Mouse (Mus musculus): ENCODE measurements around the gene Arvcf. TPM values are rescaled to one million over a fixed set of nuclear protein-coding genes. Genes with fewer than 3 reads are reported as not detected.

Arvcf gene
- polyA plus RNA-seq (2014; fragmentation: Illumina TruSeq; extraction: RNeasy Lipid Tissue Mini Kit (QIAGEN cat#74804); ENCODE audit: low read depth, low replicate concordance) = 15.8 TPM

DNA sequence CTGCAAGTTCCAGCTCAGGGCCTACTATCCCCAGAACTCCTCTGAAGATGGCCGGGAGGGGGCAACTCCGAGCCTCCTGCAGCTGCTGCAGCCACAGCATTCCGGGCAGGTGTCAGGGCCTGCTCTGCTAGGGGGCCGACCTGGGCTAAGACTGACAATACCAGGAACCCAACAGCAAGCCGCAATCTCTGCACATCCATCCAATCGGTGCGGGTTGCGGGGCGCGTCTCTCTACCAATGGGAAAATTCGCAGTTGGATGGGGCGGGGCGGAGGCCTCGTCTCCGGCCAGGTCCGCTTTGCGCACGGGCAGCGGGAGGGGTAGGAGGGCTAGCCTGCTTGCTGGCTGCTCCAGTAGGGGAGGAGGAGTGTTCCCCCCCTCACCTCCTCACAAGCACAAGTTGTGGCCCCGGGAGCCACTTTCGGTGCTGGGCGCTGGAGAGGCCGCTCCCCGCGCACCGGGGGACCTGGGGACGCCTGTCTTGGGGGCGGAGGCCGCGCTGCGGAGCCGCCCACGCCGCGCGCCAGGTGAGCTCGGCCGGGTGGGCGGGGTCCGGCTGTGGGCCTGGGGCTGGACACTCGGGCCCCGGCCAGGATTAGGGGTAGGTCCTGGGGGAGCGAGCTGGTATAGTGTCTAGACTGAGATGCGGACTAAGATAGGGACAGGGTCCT lies at the start of gene Arvcf, which contains the start of gene Tango2:
Gene Arvcf, plus strand, starts transcription at position 252 of the 670 bp plus-strand sequence.
Gene Tango2, minus strand, starts transcription at position 173 of the 670 bp plus-strand sequence.

DNA sequence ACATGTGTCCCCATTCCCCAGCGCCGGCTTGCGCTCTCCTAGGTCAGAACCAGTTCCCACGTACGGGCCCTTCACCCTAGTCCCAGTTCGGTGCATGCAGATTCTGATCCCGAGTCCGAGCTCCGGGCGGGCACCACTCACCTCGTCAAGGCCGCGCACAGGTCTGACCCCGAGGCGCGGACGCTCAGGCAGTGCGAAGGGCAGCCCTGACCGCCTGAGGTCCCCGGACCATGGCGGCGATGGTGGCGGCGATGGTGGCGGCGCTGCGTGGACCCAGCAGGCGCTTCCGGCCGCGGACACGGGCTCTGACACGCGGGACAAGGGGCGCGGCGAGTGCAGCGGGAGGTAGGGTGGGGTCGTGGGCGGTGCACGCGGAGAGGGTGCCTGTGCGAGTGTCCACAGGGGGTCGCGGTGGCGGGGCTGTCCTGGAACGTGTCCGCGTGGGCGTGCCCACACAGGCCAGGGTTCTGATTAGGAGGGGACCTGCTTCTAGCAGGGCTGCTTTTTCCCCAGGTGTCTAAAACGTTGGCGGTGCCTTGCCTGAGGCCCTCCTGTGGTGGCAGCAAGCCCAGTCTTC lies 78.3 kb downstream of the Arvcf start, which contains the start of gene Txnrd2:
Gene Txnrd2, plus strand, starts transcription at position 170 of the 577 bp plus-strand sequence.

DNA sequence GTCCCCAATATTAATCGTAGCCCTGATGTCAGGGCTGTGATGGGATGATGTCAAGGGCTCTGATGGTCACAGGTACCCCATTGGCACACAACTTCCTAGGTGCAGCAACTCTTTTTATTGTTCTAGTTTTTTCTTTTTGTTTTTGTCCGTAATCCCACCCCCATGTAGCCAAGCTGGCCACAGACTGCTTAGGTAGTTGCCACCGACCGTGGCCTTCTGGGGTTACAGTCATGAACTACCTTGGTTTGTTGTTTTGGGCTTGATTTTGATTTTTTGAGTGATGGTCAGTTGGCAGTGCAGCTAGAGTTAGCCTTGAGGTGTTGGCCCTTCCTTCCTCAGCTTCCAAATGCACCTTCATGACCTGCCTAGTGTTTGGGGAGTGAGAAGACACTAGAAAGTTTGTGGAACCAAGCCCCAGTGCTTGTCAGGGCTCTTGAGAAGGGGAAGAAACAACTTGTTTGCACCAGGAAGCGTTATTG lies 78.9 kb downstream of the Arvcf start, which contains the start of gene Comt:
Gene Comt, minus strand, starts transcription at position 51 of the 479 bp plus-strand sequence.

Other genes starting within 250 kb of the Arvcf start
- gene Rtn4r, start 220.5 kb upstream of the Arvcf start, polyA plus RNA-seq (2014; fragmentation: Illumina TruSeq; extraction: RNeasy Lipid Tissue Mini Kit (QIAGEN cat#74804); ENCODE audit: low read depth, low replicate concordance) = 6.7 TPM
- gene Ccdc188, start 130.3 kb upstream of the Arvcf start, polyA plus RNA-seq (2014; fragmentation: Illumina TruSeq; extraction: RNeasy Lipid Tissue Mini Kit (QIAGEN cat#74804); ENCODE audit: low read depth, low replicate concordance) = not detected
- 23.9 TPM for gene Zdhhc8, start 113.0 kb upstream of the Arvcf start, polyA plus RNA-seq (2014; fragmentation: Illumina TruSeq; extraction: RNeasy Lipid Tissue Mini Kit (QIAGEN cat#74804); ENCODE audit: low read depth, low replicate concordance)
- 36.1 TPM for gene Trmt2a, start 99.5 kb upstream of the Arvcf start, polyA plus RNA-seq (2014; fragmentation: Illumina TruSeq; extraction: RNeasy Lipid Tissue Mini Kit (QIAGEN cat#74804); ENCODE audit: low read depth, low replicate concordance)
- gene Ranbp1, start 99.5 kb upstream of the Arvcf start, polyA plus RNA-seq (2014; fragmentation: Illumina TruSeq; extraction: RNeasy Lipid Tissue Mini Kit (QIAGEN cat#74804); ENCODE audit: low read depth, low replicate concordance) = 48.5 TPM
- gene Gm49776, start 89.9 kb upstream of the Arvcf start, polyA plus RNA-seq (2014; fragmentation: Illumina TruSeq; extraction: RNeasy Lipid Tissue Mini Kit (QIAGEN cat#74804); ENCODE audit: low read depth, low replicate concordance) = not detected
- 8.7 TPM for gene Dgcr8, start 58.9 kb upstream of the Arvcf start, polyA plus RNA-seq (2014; fragmentation: Illumina TruSeq; extraction: RNeasy Lipid Tissue Mini Kit (QIAGEN cat#74804); ENCODE audit: low read depth, low replicate concordance)
- gene Tango2, start 79 bp upstream of the Arvcf start, polyA plus RNA-seq (2014; fragmentation: Illumina TruSeq; extraction: RNeasy Lipid Tissue Mini Kit (QIAGEN cat#74804); ENCODE audit: low read depth, low replicate concordance) = 260 TPM
- 45.8 TPM for gene Txnrd2, start 78.2 kb downstream of the Arvcf start, polyA plus RNA-seq (2014; fragmentation: Illumina TruSeq; extraction: RNeasy Lipid Tissue Mini Kit (QIAGEN cat#74804); ENCODE audit: low read depth, low replicate concordance)
- gene Comt, start 78.7 kb downstream of the Arvcf start, polyA plus RNA-seq (2014; fragmentation: Illumina TruSeq; extraction: RNeasy Lipid Tissue Mini Kit (QIAGEN cat#74804); ENCODE audit: low read depth, low replicate concordance) = 213 TPM
- 4.4 TPM for gene Gnb1l, start 150.5 kb downstream of the Arvcf start, polyA plus RNA-seq (2014; fragmentation: Illumina TruSeq; extraction: RNeasy Lipid Tissue Mini Kit (QIAGEN cat#74804); ENCODE audit: low read depth, low replicate concordance)
- gene Rtl10, start 150.7 kb downstream of the Arvcf start, polyA plus RNA-seq (2014; fragmentation: Illumina TruSeq; extraction: RNeasy Lipid Tissue Mini Kit (QIAGEN cat#74804); ENCODE audit: low read depth, low replicate concordance) = 1.8 TPM
- 0.71 TPM for gene Tbx1, start 242.5 kb downstream of the Arvcf start, polyA plus RNA-seq (2014; fragmentation: Illumina TruSeq; extraction: RNeasy Lipid Tissue Mini Kit (QIAGEN cat#74804); ENCODE audit: low read depth, low replicate concordance)